Mouse (Mus musculus): ENCODE results near the gene Tns1.

DNA sequence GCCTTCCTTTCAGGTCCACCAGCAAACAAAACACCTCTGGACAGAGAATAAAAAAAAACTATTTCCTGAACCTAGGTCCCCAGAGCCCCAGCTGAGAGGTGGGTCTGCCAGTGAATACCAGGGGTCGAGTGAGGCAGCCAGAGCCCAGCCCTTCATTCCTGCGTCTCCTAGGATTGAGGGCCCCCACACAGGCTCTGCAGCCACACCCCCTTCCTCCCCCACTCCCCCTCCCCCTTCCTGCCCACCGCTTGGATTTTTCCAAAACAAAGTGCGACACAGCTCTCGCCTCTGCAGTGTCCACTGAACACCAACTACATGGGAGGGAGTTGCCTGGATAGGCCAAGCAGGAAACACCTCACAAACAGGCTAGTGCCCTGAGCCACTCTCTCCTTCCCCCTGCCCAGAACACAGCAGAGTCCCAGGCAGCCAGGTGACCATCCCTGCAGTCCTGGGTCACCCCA, 124.0 kb downstream of the Tns1 start:
- TF ChIP-seq CTCF (IDR thresholded peaks at IDR 0.05; ENCODE audit: insufficient read depth, low read depth, low read length), result no peak
- TF ChIP-seq POLR2A (IDR thresholded peaks at IDR 0.05; ENCODE audit: insufficient read depth, low read depth, low read length), result no peak
